Mouse (Mus musculus) small intestine, adult 2 months (tissue): ENCODE measurements around the gene Rps27. TPM values are rescaled to one million over a fixed set of nuclear protein-coding genes. Genes with fewer than 3 reads are reported as not detected.

Experiments
- H3K27ac ChIP-seq: fragments of 200-500 bp; 2 replicates; pipeline ENCODE4 v1.5.1; 2012; ENCODE audit warnings: low read depth, low read length, control low read depth, inconsistent platforms; ENCODE audit not compliant: insufficient read depth
- H3K27me3 ChIP-seq: fragments of 200-500 bp; 2 replicates; pipeline ENCODE4 v1.6.1; 2012; ENCODE audit warnings: mild to moderate bottlenecking, moderate library complexity, low read length, inconsistent platforms; ENCODE audit not compliant: control insufficient read depth, insufficient read depth
- H3K36me3 ChIP-seq: fragments of 200-500 bp; 2 replicates; pipeline ENCODE4 v1.6.1; 2012; ENCODE audit warnings: mild to moderate bottlenecking, low read length, control low read depth, inconsistent platforms; ENCODE audit not compliant: control insufficient read depth, insufficient read depth
- H3K4me1 ChIP-seq: fragments of 200-500 bp; 2 replicates; pipeline ENCODE4 v1.6.1; 2012; ENCODE audit warnings: low read length, inconsistent platforms, mixed read lengths; ENCODE audit not compliant: control insufficient read depth, insufficient read depth, insufficient read length
- H3K4me3 ChIP-seq: fragments of 200-500 bp; 2 replicates; pipeline ENCODE4 v1.5.1; 2012; ENCODE audit warnings: low read depth, mild to moderate bottlenecking, control low read depth, inconsistent platforms, low read length, moderate library complexity
- CTCF ChIP-seq: fragments of 200-500 bp; IDR thresholded peaks from 2 replicates; pipeline ENCODE4 v1.5.1; 2012; ENCODE audit warnings: low read depth, mild to moderate bottlenecking, control low read depth, inconsistent platforms, low read length, moderate library complexity, mixed read lengths; ENCODE audit not compliant: insufficient replicate concordance, insufficient read length; ENCODE audit errors: extremely low read depth
- POLR2A ChIP-seq: fragments of 200-500 bp; IDR thresholded peaks from 2 replicates; pipeline ENCODE4 v1.6.1; 2012; ENCODE audit warnings: low read depth, mild to moderate bottlenecking, control low read depth, inconsistent platforms, low read length, moderate library complexity
- WGBS: fragments of 180-500 bp; shearing (Covaris S2); methylation state at CpG from one replicate; pipeline ENCODE4 v1.1.7; 2018; 5-methylcytosine and 5-hydroxymethylcytosine counted together
- polyA plus RNA-seq: library from polyadenylated mRNA; depleted of rRNA; stranded (reverse); fragments of >200 nt; gene quantifications from 2 replicates; pipeline ENCODE4 v1.2.3, GENCODE M21; 2012

The Rps27 gene
- polyA plus RNA-seq, 1 experiment = 835 TPM

DNA sequence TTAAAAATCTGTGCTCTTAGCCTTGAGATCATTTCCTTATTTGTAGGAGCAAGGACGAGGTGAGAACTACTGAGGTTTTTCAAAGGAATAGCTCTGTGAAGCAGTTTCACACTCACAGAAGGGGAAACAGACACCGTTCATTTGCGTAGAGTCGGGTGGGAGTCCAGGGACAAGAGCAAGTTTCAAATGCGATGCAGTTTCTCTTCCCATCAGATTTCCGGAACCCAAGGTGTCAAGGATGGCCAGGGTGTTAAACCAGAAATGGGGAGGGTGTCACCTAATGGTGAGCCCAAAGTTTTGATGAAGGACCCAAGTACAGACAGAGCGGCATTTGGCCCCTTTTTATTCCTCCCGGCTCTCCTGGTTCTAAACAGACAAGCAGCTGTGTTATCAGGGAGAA, 17.6 kb upstream of the Rps27 start:
- H3K36me3 ChIP-seq = peaks cover 19% of the 10 kb centered on the region
- H3K27me3 ChIP-seq = no peaks in the 10 kb centered on the region
- 11% methylated on average over 8 of the region's 8 CpGs for WGBS
- TF ChIP-seq POLR2A (no peak), CTCF (no peak)
- peak overlapping the region; percentile 82 for H3K4me3 ChIP-seq
- no peaks in the 10 kb centered on the region for H3K4me1 ChIP-seq
- H3K27ac ChIP-seq = peak overlapping the region; percentile 23; the same call in 1 of the 2 replicates

DNA sequence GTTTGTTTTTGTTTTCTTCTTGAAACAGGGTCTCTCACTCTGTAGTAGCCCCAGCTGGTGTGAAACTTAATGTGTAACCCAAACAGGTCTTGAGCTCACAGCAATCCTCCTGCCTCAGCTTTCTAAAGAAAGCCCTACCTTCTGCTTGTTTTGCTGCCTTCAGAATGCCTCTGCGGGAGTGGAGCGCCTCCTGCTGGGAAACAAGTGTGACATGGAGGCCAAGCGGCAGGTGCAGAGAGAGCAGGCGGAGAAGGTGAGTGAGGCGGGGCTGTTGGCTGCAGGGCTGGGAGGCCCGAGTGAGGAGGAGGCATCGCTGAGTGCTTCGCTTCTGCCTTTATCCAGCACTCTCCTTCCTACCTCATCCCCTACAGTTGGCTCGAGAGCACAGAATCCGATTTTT, 10.9 kb upstream of the Rps27 start:
- TF ChIP-seq CTCF (no peak), POLR2A (no peak)
- H3K27ac ChIP-seq = no peak overlapping the region
- H3K4me3 ChIP-seq = no peak overlapping the region
- H3K36me3 ChIP-seq = 0 out of 2 replicates have a peak, but pooled peaks cover 1% of the 10 kb centered on the region
- 80% methylated on average over 10 of the region's 10 CpGs for WGBS
- peaks cover 2% of the 10 kb centered on the region; the same call in 1 of the 2 replicates for H3K4me1 ChIP-seq
- H3K27me3 ChIP-seq = no peaks in the 10 kb centered on the region

DNA sequence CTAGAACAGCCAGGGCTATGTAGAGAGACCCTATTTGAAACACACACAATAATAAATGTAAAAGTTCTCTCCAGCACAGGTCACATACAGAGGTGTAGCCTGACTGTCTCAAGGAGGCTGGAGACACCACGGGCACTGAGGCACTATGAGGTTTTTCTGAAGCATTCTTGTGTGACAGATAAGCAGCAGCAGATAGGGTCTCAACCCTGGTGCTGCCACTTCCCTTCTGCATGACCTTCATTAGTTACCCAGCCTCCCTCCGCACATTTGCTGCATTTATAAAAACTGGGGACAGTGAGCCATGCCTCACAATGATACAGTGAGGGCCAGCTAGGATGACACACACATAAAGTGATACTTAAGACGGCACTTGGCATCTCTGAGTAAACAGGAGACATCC, 9.5 kb upstream of the Rps27 start:
- no peak overlapping the region for H3K27ac ChIP-seq
- peaks cover 2% of the 10 kb centered on the region; the same call in 1 of the 2 replicates for H3K4me1 ChIP-seq

DNA sequence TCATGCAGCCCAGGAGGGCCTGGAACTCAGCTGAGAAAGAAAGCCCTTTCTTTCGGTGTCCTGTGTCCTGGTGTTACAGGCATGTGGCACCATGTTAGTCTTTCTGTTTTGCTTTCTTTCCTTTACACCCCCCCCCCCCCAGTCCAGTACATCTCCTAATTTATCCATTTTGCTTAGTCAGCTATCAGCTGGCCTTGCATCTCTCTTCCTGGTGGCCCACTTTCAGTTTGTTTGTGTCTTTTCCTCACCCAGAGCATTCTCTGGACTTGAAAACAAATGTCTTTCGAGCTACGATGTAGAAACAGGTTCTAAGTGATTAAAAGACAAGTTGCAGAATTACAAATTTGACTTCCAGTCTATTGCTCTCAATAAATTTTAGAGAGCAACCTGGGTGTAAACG, 9.0 kb upstream of the Rps27 start:
- Histone ChIP-seq H3K27me3 (no peaks in the 10 kb centered on the region), H3K4me1 (peaks cover 2% of the 10 kb centered on the region; the same call in 1 of the 2 replicates), H3K36me3 (0 out of 2 replicates have a peak, but pooled peaks cover 1% of the 10 kb centered on the region), H3K4me3 (no peak overlapping the region), H3K27ac (no peak overlapping the region)
- TF ChIP-seq POLR2A (no peak), CTCF (no peak)
- whole genome bisulfite sequencing = 77% methylated on average over 4 of the region's 4 CpGs

More for the DNA sequence above, 9.5 kb upstream of the Rps27 start:
- Histone ChIP-seq H3K4me3 (no peak overlapping the region), H3K27me3 (no peaks in the 10 kb centered on the region), H3K36me3 (0 out of 2 replicates have a peak, but pooled peaks cover 1% of the 10 kb centered on the region)
- no peak for TF ChIP-seq CTCF
- no peak for TF ChIP-seq POLR2A
- 85% methylated on average over 3 of the region's 3 CpGs for WGBS

DNA sequence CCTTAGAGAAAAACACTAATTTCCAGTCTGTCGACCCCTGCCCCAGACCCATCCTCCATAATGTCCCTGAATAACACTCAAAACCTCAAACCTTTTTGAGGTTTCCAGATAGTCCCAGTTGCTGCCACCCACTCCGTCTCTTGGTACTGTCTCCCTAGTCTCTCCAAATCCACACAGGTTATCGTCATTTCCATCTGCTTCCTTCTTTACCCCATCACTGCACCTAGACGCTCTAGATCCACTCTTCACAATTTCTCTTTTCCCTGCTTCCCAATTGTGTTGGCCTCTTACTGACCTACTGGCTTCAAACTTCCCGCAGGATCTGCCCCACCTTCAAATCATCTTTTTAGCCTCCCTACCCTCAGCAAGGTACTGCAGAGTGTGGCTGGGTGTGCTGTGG, 7.7 kb upstream of the Rps27 start:
- WGBS = 26% methylated on average over 5 of the region's 5 CpGs
- Histone ChIP-seq H3K4me1 (peaks cover 2% of the 10 kb centered on the region; the same call in 1 of the 2 replicates), H3K36me3 (0 out of 2 replicates have a peak, but pooled peaks cover 1% of the 10 kb centered on the region), H3K27ac (no peak overlapping the region), H3K4me3 (no peak overlapping the region), H3K27me3 (no peaks in the 10 kb centered on the region)
- no peak for TF ChIP-seq CTCF
- TF ChIP-seq POLR2A = no peak

DNA sequence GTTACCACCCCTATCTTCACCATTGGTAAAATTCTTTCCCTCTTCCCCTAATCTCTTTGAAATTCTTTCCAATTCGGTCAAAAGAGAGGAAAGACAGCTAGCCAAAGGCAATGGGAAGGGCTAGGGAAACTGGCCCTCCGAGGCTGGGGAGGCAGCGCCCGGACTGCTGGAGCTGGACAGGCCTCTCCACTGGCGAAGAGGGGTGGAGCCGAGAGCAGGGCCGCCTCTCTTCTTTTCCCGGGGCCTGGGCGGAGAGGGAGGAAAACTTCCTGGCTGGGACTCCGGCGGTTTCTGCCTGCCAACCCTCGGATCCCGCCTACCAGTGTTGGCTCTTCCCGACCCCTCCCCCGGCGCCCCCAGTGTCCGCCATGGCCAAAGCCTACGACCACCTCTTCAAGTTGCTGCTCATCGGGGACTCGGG, 7.1 kb upstream of the Rps27 start:
- WGBS = 1% methylated on average over 20 of the region's 20 CpGs

DNA sequence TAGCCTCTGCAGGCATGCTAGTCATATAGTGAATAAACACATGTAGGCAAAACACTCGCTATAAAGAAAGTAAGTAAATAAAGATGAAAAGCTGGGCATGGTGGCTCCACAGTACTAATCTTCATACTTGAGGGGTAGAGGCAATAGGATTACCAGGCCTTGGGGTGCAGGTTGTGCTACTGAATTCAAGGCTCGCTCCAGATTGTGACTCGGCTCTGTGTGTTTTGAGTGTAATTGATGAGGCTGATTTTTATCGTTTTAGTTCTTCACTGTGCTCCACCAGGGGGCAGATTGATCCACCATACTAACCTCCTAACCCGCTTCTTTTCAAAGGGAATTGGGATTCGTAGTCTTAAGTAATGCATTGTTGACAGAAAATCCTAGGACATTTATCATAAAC, 6.6 kb upstream of the Rps27 start:
- no peak for TF ChIP-seq POLR2A
- peak; percentile 13; the same call in 1 of the 2 replicates for TF ChIP-seq CTCF
- peak overlapping the region; percentile 74 for H3K27ac ChIP-seq
- 3% methylated on average over 6 of the region's 6 CpGs for WGBS
- 0 out of 2 replicates have a peak, but pooled peaks cover under 1% of the 10 kb centered on the region for H3K36me3 ChIP-seq
- no peak overlapping the region for H3K4me3 ChIP-seq
- no peaks in the 10 kb centered on the region for H3K27me3 ChIP-seq
- peaks cover 2% of the 10 kb centered on the region; the same call in 1 of the 2 replicates for H3K4me1 ChIP-seq

More for the DNA sequence above, 7.1 kb upstream of the Rps27 start:
- peaks cover 2% of the 10 kb centered on the region; the same call in 1 of the 2 replicates for H3K4me1 ChIP-seq
- H3K4me3 ChIP-seq = peak overlapping the region; percentile 90
- TF ChIP-seq POLR2A (no peak), CTCF (peak; percentile 6; the same call in 1 of the 2 replicates)
- no peaks in the 10 kb centered on the region for H3K27me3 ChIP-seq
- 0 out of 2 replicates have a peak, but pooled peaks cover 1% of the 10 kb centered on the region for H3K36me3 ChIP-seq
- peak overlapping the region; percentile 74 for H3K27ac ChIP-seq

DNA sequence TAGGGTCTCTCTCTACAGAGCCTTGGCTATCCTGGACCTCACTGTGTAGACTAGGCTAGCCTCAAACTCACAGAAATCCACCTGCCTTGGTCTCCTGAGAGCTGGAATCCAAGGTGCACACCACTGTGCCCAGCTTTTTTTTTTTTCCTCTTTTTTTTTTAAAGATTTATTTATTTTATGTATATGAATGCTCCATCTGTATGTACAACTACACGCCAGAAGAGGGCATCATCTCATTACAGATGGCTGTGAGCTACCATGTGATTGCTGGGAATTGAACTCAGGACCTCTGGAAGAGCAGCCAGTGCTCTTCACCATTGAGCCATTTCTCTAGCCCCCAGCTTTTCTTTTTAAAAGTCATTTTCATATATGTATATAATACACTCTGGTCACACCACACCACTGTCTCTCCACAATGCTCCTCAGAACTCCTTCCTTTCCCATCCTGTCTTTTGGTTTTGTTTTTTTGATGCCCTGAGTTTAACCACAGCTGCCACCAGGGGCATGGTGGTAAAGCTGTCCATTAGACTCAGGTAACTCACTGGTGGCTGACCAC, 2.5 kb upstream of the Rps27 start:
- WGBS = 47% methylated on average over 1 of the region's 1 CpGs
- Histone ChIP-seq H3K4me1 (peaks cover 6% of the 10 kb centered on the region), H3K4me3 (no peak overlapping the region), H3K27me3 (no peaks in the 10 kb centered on the region), H3K36me3 (peaks cover 9% of the 10 kb centered on the region), H3K27ac (no peak overlapping the region)
- TF ChIP-seq POLR2A (no peak), CTCF (no peak)
